Mouse (Mus musculus): Measurements from ENCODE around the gene Dnah9.

DNA sequence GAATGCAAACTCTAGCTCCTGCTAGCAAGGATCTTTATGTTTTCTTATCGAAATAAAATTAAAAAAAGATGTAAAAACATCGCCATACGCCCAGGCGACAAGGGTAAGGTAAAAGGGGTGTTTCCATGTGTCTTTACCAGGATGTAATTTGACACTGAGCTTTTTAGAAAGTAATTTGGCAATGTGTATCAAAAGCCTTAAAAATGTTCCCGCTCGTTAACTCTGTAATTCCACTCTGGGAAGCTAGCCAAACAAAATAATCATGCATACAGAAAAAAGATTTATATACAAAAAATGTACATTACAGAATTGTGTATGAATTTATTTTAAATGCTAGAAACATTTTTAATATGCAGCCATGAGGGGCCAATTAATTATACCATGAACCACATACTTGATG, 124.7 kb downstream of the Dnah9 start:
- TF ChIP-seq CTCF (IDR thresholded peaks at IDR 0.05): no peak
- no peak for TF ChIP-seq EP300 (IDR thresholded peaks at IDR 0.05)

Data from lung, postnatal 0 days (tissue).